Mouse (Mus musculus): ENCODE data around the gene Elmo3. TPM values are rescaled to one million over a fixed set of nuclear protein-coding genes. Genes with fewer than 3 reads are reported as not detected.

Elmo3 gene
- 15.3 TPM for polyA plus RNA-seq (2015; fragmentation: Illumina TruSeq; extraction: RNeasy Lipid Tissue Mini Kit (QIAGEN cat#74804); ENCODE audit: insufficient read depth, low read depth, low replicate concordance)

GRCm38 (mm10) chr8:105305211-105306145, at the start of gene Elmo3:
TSS of gene Elmo3 (plus strand) at chr8:105305601.

GRCm38 (mm10) chr8:105264024-105264982, 41.1 kb upstream of the Elmo3 start, which contains the start of the genes Tradd and Fbxl8:
TSS of gene Tradd (minus strand) at chr8:105264609.
TSS of gene Fbxl8 (plus strand) at chr8:105264648.

GRCm38 (mm10) chr8:105269461-105269947, 35.9 kb upstream of the Elmo3 start, which contains the start of gene Hsf4:
TSS of gene Hsf4 (plus strand) at chr8:105269801.

GRCm38 (mm10) chr8:105275840-105276239, 29.6 kb upstream of the Elmo3 start, which contains the start of gene Nol3:
TSS of gene Nol3 (plus strand) at chr8:105276140.

GRCm38 (mm10) chr8:105289805-105290460, 15.5 kb upstream of the Elmo3 start, which contains the start of gene 4931428F04Rik:
TSS of gene 4931428F04Rik (minus strand) at chr8:105289864.

GRCm38 (mm10) chr8:105295895-105296573, 9.4 kb upstream of the Elmo3 start, which contains the start of gene Exoc3l:
TSS of gene Exoc3l (minus strand) at chr8:105296101.

GRCm38 (mm10) chr8:105297511-105298192, 7.7 kb upstream of the Elmo3 start, which contains the start of gene E2f4:
TSS of gene E2f4 (plus strand) at chr8:105297663.

GRCm38 (mm10) chr8:105326141-105326672, 20.8 kb downstream of the Elmo3 start, which contains the start of the genes Lrrc29 and Tmem208:
TSS of gene Lrrc29 (minus strand) at chr8:105326278.
TSS of gene Tmem208 (plus strand) at chr8:105326354.

GRCm38 (mm10) chr8:105347428-105348221, 42.2 kb downstream of the Elmo3 start, which contains the start of gene Fhod1:
TSS of gene Fhod1 (minus strand) at chr8:105347953.

GRCm38 (mm10) chr8:105348450-105349095, 43.2 kb downstream of the Elmo3 start, which contains the start of gene Slc9a5:
TSS of gene Slc9a5 (plus strand) at chr8:105348843.

Other genes starting within 250 kb of the Elmo3 start
- gene Ces3b, start 221.8 kb upstream of the Elmo3 start, polyA plus RNA-seq (2015; fragmentation: Illumina TruSeq; extraction: RNeasy Lipid Tissue Mini Kit (QIAGEN cat#74804); ENCODE audit: insufficient read depth, low read depth, low replicate concordance): not detected
- not detected for gene Ces4a, start 173.8 kb upstream of the Elmo3 start, polyA plus RNA-seq (2015; fragmentation: Illumina TruSeq; extraction: RNeasy Lipid Tissue Mini Kit (QIAGEN cat#74804); ENCODE audit: insufficient read depth, low read depth, low replicate concordance)
- 4.9 TPM for gene Cbfb, start 134.9 kb upstream of the Elmo3 start, polyA plus RNA-seq (2015; fragmentation: Illumina TruSeq; extraction: RNeasy Lipid Tissue Mini Kit (QIAGEN cat#74804); ENCODE audit: insufficient read depth, low read depth, low replicate concordance)
- gene D230025D16Rik, start 80.5 kb upstream of the Elmo3 start, polyA plus RNA-seq (2015; fragmentation: Illumina TruSeq; extraction: RNeasy Lipid Tissue Mini Kit (QIAGEN cat#74804); ENCODE audit: insufficient read depth, low read depth, low replicate concordance): 9.7 TPM
- gene B3gnt9, start 50.4 kb upstream of the Elmo3 start, polyA plus RNA-seq (2015; fragmentation: Illumina TruSeq; extraction: RNeasy Lipid Tissue Mini Kit (QIAGEN cat#74804); ENCODE audit: insufficient read depth, low read depth, low replicate concordance): 3.1 TPM
- 5.1 TPM for gene Tradd, start 41.0 kb upstream of the Elmo3 start, polyA plus RNA-seq (2015; fragmentation: Illumina TruSeq; extraction: RNeasy Lipid Tissue Mini Kit (QIAGEN cat#74804); ENCODE audit: insufficient read depth, low read depth, low replicate concordance)
- 1.3 TPM for gene Fbxl8, start 41.0 kb upstream of the Elmo3 start, polyA plus RNA-seq (2015; fragmentation: Illumina TruSeq; extraction: RNeasy Lipid Tissue Mini Kit (QIAGEN cat#74804); ENCODE audit: insufficient read depth, low read depth, low replicate concordance)
- gene Hsf4, start 35.8 kb upstream of the Elmo3 start, polyA plus RNA-seq (2015; fragmentation: Illumina TruSeq; extraction: RNeasy Lipid Tissue Mini Kit (QIAGEN cat#74804); ENCODE audit: insufficient read depth, low read depth, low replicate concordance): 2.9 TPM
- gene Nol3, start 29.5 kb upstream of the Elmo3 start, polyA plus RNA-seq (2015; fragmentation: Illumina TruSeq; extraction: RNeasy Lipid Tissue Mini Kit (QIAGEN cat#74804); ENCODE audit: insufficient read depth, low read depth, low replicate concordance): 0.33 TPM
- 0.63 TPM for gene 4931428F04Rik, start 15.7 kb upstream of the Elmo3 start, polyA plus RNA-seq (2015; fragmentation: Illumina TruSeq; extraction: RNeasy Lipid Tissue Mini Kit (QIAGEN cat#74804); ENCODE audit: insufficient read depth, low read depth, low replicate concordance)
- 5.2 TPM for gene Exoc3l, start 9.5 kb upstream of the Elmo3 start, polyA plus RNA-seq (2015; fragmentation: Illumina TruSeq; extraction: RNeasy Lipid Tissue Mini Kit (QIAGEN cat#74804); ENCODE audit: insufficient read depth, low read depth, low replicate concordance)
- 15.0 TPM for gene E2f4, start 7.9 kb upstream of the Elmo3 start, polyA plus RNA-seq (2015; fragmentation: Illumina TruSeq; extraction: RNeasy Lipid Tissue Mini Kit (QIAGEN cat#74804); ENCODE audit: insufficient read depth, low read depth, low replicate concordance)
- 2.0 TPM for gene Lrrc29, start 20.7 kb downstream of the Elmo3 start, polyA plus RNA-seq (2015; fragmentation: Illumina TruSeq; extraction: RNeasy Lipid Tissue Mini Kit (QIAGEN cat#74804); ENCODE audit: insufficient read depth, low read depth, low replicate concordance)
- 35.7 TPM for gene Tmem208, start 20.8 kb downstream of the Elmo3 start, polyA plus RNA-seq (2015; fragmentation: Illumina TruSeq; extraction: RNeasy Lipid Tissue Mini Kit (QIAGEN cat#74804); ENCODE audit: insufficient read depth, low read depth, low replicate concordance)
- gene Fhod1, start 42.4 kb downstream of the Elmo3 start, polyA plus RNA-seq (2015; fragmentation: Illumina TruSeq; extraction: RNeasy Lipid Tissue Mini Kit (QIAGEN cat#74804); ENCODE audit: insufficient read depth, low read depth, low replicate concordance): 7.3 TPM
- 0.61 TPM for gene Slc9a5, start 43.2 kb downstream of the Elmo3 start, polyA plus RNA-seq (2015; fragmentation: Illumina TruSeq; extraction: RNeasy Lipid Tissue Mini Kit (QIAGEN cat#74804); ENCODE audit: insufficient read depth, low read depth, low replicate concordance)
- not detected for gene Plekhg4, start 67.7 kb downstream of the Elmo3 start, polyA plus RNA-seq (2015; fragmentation: Illumina TruSeq; extraction: RNeasy Lipid Tissue Mini Kit (QIAGEN cat#74804); ENCODE audit: insufficient read depth, low read depth, low replicate concordance)
- gene Kctd19, start 107.9 kb downstream of the Elmo3 start, polyA plus RNA-seq (2015; fragmentation: Illumina TruSeq; extraction: RNeasy Lipid Tissue Mini Kit (QIAGEN cat#74804); ENCODE audit: insufficient read depth, low read depth, low replicate concordance): not detected
- 1.6 TPM for gene Lrrc36, start 108.0 kb downstream of the Elmo3 start, polyA plus RNA-seq (2015; fragmentation: Illumina TruSeq; extraction: RNeasy Lipid Tissue Mini Kit (QIAGEN cat#74804); ENCODE audit: insufficient read depth, low read depth, low replicate concordance)
- gene Tppp3, start 165.9 kb downstream of the Elmo3 start, polyA plus RNA-seq (2015; fragmentation: Illumina TruSeq; extraction: RNeasy Lipid Tissue Mini Kit (QIAGEN cat#74804); ENCODE audit: insufficient read depth, low read depth, low replicate concordance): 31.3 TPM
- 13.1 TPM for gene Zdhhc1, start 191.3 kb downstream of the Elmo3 start, polyA plus RNA-seq (2015; fragmentation: Illumina TruSeq; extraction: RNeasy Lipid Tissue Mini Kit (QIAGEN cat#74804); ENCODE audit: insufficient read depth, low read depth, low replicate concordance)
- not detected for gene Hsd11b2, start 213.2 kb downstream of the Elmo3 start, polyA plus RNA-seq (2015; fragmentation: Illumina TruSeq; extraction: RNeasy Lipid Tissue Mini Kit (QIAGEN cat#74804); ENCODE audit: insufficient read depth, low read depth, low replicate concordance)